Mouse (Mus musculus): Measurements from ENCODE around the gene Tbc1d8.

DNA sequence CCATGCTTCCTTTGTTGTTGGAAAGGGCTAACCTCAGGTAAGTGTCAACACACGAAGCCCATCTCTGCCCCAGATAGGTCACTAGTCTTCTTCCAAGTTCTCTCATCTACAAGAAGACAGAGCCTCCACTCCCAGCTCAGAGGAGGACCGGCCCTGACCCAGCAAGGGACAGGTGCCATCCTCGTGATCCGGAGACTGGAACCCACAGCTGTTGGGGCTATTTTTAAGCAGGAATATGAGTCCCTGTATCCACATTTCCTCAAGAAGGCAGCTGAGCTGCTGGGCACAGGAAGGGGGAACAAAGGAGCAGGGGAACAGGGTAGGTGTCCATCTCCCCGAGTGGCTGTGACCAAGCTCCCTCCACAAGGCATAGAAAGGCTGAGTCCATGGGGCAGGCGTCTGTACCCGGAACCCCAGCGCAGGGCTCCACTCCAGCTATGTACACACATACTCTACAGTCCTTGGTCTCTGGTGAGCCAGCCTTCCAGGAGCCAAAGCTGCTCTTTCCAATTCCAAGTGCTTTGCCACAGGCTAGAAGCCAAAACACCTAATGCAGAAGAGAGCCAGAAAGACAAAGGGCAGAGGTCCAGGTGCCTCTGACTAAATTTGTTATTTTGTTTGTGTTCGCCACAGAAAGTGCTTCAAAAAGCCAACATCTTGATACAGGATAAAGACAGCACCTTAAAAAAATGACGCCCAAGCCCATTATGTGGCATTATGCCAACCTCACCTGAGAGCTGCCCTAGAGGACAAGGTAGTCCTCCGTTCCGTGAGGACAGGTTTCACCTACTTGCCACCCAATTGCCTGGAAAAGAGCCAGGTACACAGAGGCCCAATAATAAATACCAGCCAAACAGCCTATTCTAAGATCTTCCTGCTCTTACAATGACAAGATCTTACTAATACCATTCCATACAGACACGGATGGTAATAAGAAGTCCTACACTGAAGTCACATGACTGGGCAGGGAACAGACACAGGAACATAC lies 20.4 kb downstream of the Tbc1d8 start:
- TF ChIP-seq POLR2A (IDR thresholded peaks at IDR 0.05; ENCODE audit: insufficient read depth, low read depth, low read length) (no peak), CTCF (IDR thresholded peaks at IDR 0.05) (no peak)

All from heart, adult 2 months (tissue).